Mouse (Mus musculus) hindlimb bud, embryonic 11.5 days (tissue): ENCODE data around the gene Gatm.

Experiments used
- DNase-seq: peaks from one replicate; pipeline ENCODE4 v3.0.0-alpha.2; 2012; ENCODE audit warnings: low read depth, low spot score; ENCODE audit errors: extremely low spot score

The Gatm gene

GRCm38 (mm10) chr2:122610746-122611653 is at the start of gene Gatm:
Gene Gatm, minus strand, starts transcription at chr2:122611303.
- DNase-seq, result no peak

- no peak for DNase-seq
These were observed 48.7 kb upstream of the Gatm start for GRCm38 (mm10) chr2:122659825-122660224.

DNA sequence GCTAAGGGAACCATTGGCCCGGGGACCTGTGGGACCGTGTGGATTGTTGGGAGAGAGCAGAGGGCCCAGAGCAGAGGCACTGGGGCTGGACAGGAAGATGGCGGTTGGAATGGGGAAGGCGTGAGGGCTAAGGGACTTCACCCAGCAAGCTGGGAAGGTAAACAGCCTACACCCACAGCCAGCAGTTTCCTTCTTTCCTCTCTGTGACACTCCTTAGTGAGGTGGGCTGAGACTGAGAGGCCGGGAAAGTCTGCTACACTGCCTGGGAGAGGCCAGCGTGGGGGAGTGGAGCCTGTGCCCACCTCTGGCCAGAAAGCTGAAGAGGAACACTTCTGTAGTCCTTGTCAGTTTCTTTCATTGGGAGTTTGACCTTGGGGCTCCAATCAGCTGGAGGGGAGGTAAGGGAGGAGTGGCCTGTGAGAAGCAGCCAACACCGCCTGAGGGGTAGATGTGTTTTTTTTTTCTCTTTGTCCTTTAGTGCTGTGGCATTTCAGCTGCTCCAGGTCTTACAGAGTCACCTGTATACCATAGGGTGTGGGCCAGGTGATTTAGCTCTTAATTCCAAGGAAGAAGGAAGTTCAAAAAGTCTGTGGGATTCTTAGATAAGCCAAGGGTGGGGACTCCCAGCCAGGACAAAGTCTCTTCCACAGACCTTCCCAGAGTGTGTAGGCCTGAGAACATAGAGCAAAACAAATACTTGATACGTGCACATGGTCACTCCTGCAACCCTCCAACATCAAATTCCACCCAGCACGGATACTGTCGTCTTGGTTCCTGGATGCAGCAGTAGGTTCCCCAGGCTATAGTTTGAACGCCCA is 46.8 kb upstream of the Gatm start:
- DNase-seq, result no peak

DNA sequence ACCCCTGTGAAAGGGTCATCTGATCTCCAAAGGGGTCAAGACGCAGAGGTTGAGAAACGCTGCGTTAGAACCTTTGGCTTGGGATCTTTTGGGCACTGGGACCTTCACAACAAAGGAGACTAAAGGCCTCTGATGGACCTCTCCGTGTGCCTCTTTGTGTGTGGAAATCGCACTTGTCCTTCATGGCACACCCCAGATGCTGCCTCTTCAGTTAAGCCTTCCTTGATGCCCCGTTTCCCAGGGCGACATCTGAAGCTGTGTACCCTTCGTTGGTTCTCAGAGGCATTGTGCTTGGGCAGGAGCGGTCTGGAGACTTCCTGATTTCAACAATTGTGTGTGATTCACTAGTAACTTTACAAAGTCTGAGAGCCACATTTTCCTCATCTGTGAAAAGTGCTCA is 45.7 kb upstream of the Gatm start:
- DNase-seq, result no peak

DNA sequence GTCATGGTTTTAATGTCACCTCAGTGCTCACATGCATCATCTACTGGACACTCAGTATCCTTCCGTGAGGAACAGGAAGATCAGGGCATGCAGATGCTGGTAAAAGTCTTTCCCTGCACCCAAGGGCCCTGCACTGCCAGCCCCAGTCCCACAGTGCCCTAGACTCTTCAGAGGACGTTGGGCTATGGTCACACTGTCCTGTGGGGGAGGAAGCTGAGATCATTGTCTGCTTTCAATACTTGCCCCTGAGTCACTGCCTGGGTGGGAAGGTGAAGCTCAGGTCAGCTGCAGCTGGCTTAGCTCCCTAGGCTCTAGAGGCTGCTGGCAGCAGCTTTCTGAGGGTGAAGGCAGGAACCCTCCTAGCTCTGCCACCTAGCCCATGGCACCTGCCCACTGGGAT is 44.9 kb upstream of the Gatm start:
- DNase-seq, result no peak

- no peak for DNase-seq
These were observed 41.3 kb upstream of the Gatm start for GRCm38 (mm10) chr2:122652096-122653084.

DNA sequence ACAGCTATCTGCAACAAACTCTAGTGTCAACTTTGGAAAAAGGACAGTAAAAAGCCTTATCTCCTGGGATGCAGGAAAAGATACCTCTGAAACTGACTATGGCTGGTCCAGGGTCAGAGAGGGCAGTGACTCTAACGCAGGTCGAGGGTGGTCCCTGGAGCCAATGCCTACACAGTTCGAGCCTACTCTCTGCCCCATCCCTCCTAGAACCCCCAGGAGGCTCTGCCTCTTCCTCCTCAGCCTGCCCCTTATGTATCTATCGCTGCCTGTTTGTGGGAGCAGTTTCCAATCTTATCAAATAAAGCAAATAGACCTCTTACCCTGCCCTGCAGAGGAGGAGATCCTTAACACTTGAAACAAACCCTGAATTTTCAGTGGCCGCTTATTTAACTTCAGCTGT is 27.6 kb upstream of the Gatm start:
- DNase-seq, result no peak

- DNase-seq, result no peak
These were observed 26.9 kb upstream of the Gatm start for GRCm38 (mm10) chr2:122638029-122638428.

- DNase-seq, result no peak
These were observed 26.5 kb upstream of the Gatm start for GRCm38 (mm10) chr2:122637526-122637997.

DNA sequence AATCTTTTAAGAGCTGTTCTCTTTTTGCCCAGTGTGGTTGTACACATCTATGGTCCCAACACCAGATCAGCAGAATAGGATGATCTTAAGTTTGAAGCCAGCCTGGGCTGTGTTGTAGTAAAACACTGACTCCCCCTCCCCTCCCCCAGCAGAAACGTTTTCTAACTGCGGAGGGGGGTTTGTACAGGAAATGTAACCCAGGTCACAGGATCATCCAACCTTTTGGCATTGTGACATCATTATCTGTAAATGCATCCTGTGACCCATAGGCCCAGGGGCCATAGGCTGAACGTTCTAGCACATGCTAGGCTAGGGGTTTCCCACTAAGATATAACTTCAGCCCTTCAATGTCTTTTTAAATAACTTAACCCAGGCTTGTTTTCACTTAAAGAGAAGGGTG is 25.6 kb upstream of the Gatm start, which contains the start of gene AA467197:
TSS of gene AA467197 (plus strand) at position 301 of the 400 bp plus-strand sequence.
- no peak for DNase-seq

- no peak for DNase-seq
These were observed 20.2 kb upstream of the Gatm start for GRCm38 (mm10) chr2:122631226-122631801.

GRCm38 (mm10) chr2:122630465-122631225 is 19.5 kb upstream of the Gatm start:
- DNase-seq, result peak; percentile 62

DNA sequence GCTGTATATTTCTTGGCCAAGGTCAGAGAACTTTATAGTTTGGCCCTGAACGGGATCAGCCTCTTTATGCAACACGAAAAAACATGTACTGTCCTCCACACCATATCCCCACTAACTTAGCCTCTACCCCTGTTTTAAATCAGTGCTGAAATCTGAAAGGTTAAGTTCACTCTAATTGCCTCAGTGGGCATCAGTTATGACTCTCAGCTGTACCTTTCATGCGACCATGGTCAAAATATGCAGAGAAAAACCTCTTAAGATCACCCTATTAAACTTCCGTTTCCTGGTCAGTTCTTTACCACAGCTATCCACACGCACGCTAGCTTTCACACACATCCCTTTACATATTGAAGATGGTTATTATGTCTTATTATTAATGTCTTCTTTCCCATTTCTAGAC is 18.8 kb upstream of the Gatm start:
- no peak for DNase-seq

GRCm38 (mm10) chr2:122628976-122629375 is 17.9 kb upstream of the Gatm start:
- no peak for DNase-seq

DNA sequence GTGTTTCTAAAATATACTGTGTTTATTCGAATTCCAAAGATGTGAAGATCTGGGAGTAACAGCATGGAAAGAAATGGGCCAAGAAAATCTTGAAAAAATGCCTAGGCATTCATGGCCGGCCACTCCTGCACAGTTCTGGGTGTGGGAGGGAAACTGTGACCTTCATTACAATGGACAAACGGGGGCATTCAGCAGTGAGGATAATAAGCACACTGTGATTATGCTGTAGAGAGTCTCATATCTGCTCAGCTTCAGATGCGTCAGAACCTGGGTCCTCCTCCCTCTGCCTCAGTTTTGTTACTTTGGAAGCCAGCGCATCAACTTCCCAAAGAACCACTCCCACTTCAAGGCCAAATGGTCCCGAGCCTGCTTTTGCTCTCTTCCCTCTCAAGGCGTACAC is 14.8 kb upstream of the Gatm start:
- no peak for DNase-seq

GRCm38 (mm10) chr2:122621337-122622110 is 10.4 kb upstream of the Gatm start:
- no peak for DNase-seq

DNA sequence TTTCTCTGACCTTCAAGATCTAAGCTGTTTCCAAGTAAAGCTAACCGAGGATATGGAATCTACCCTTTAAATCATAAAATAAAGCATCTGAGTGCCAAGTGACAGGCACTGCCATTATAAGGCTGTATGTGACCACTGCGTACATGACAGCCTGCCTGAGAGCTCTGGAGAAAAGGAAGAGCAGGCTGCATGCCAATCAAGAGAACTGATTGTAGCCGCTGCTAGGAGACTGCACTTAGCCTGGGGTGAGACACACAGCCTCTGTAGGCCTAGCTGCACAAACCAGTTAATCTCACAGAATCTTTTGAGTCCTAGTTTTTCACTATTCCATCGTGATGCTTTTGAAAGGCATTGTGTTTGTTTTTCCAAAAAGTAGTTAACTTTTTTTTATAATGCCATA is 7.6 kb upstream of the Gatm start:
- DNase-seq, result no peak

DNA sequence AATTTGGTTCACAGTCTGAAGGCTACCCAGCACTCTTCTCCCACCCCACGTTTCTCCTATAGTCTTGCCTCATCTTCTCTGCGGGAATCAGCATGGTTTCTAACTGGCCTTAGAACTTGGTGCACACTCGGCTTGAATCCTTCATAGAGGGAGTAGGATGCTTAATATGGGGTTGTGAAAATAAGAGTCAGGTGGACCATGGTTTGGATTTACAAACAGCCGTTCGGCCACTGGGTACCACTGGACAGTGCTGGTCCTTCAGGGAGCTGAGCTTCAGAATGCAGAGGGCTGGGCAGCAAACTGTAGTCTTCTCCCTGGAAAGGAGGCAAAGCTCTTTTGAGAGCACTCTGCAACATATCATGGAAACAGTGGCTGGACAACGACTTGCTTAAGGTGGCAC is 6.7 kb upstream of the Gatm start:
- DNase-seq, result no peak

DNA sequence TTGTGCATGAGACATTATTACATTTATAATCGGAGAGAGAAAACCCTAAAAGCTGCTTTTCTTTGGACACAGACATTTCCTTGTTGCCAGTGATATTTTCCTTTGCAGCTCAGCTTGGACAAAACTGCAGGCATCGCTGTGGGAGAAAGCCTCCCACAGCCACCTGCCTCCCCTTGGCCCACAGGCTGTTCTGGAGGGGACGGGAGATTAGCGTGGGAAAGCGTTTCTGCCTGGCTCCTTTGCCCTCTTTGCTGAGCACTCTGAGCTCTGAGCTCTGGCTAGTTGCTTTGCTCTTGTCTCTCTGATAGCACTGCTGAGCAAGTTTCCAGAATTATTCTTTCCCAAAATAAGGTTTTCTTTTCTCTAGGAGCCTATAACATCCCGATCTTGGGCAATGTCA is 5.1 kb upstream of the Gatm start:
- DNase-seq, result no peak
